Mouse (Mus musculus): ENCODE measurements at regions not wholly inside any gene's neighbourhood (a gene's known extent, or its start where the extent isn't known, plus 50 kb on each side); places are given as distances from the start of the nearest gene placed in this dataset.

DNA sequence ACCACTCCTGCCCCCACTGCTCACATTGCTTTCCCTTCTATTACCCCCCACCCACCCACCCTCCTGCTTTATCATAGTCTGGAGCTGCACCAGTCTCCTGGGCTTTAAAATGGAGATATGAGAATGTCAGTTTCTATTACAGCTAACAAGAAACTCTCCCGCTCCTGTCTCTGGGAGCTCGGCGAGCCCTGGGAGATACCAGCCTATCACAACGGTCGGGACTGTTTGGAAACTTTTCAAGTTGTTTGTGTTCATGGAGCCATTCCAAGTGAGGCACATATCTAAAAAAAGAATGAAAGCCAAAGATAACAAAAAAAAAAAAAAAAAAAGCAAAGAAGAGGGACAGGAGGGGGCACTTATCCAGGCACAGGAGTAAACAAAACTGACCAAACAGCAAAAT, 105.2 kb upstream of the Sox4 start:
- H3K4me2 ChIP-seq (ENCODE audit: low read depth): no peak overlapping the region
- H3K4me3 ChIP-seq: no peak overlapping the region
- no peaks in the 10 kb centered on the region for H3K27me3 ChIP-seq (ENCODE audit: control insufficient read depth, insufficient read depth, insufficient read length)
- no peaks in the 10 kb centered on the region for H3K79me2 ChIP-seq (ENCODE audit: control insufficient read depth, insufficient read depth)
- H3ac ChIP-seq (ENCODE audit: control insufficient read depth, insufficient read length): no peak overlapping the region
- H3K36me3 ChIP-seq (ENCODE audit: control insufficient read depth, insufficient read depth): no peaks in the 10 kb centered on the region
- TF ChIP-seq MAX (IDR thresholded peaks at IDR 0.05; ENCODE audit: low read depth): no peak
- no peak for TF ChIP-seq CEBPB (IDR thresholded peaks at IDR 0.05; ENCODE audit: insufficient read depth, poor library complexity, severe bottlenecking)
- TF ChIP-seq POLR2AphosphoS2 (IDR thresholded peaks at IDR 0.05; ENCODE audit: insufficient read length, low read depth): no peak
- no peak for TF ChIP-seq REST (IDR thresholded peaks at IDR 0.05; ENCODE audit: insufficient read depth, insufficient read length)
- TF ChIP-seq MYOD1 (IDR thresholded peaks at IDR 0.05; ENCODE audit: control insufficient read depth in 1 of 3, insufficient read length in 2 of 3, low read depth in 2 of 3): no peak
- TF ChIP-seq MYOG (IDR thresholded peaks at IDR 0.05; ENCODE audit: control insufficient read depth in 1 of 3, insufficient read depth in 1 of 3, insufficient read length in 2 of 3, low read depth in 2 of 3): no peak
- TF ChIP-seq POLR2A (IDR thresholded peaks at IDR 0.05; ENCODE audit: insufficient read length, low read depth): no peak
- no peak for TF ChIP-seq SRF (IDR thresholded peaks at IDR 0.05; ENCODE audit: control insufficient read depth, insufficient read length, low read depth)
- TF ChIP-seq TCF3 (IDR thresholded peaks at IDR 0.05; ENCODE audit: insufficient read length, low read depth): no peak
- no peak for TF ChIP-seq TCF12 (IDR thresholded peaks at IDR 0.05; ENCODE audit: insufficient read depth, poor library complexity, severe bottlenecking)
- TF ChIP-seq USF1 (IDR thresholded peaks at IDR 0.05; ENCODE audit: low read depth): no peak
- TF ChIP-seq E2F4 (IDR thresholded peaks at IDR 0.05; ENCODE audit: insufficient read depth): no peak

DNA sequence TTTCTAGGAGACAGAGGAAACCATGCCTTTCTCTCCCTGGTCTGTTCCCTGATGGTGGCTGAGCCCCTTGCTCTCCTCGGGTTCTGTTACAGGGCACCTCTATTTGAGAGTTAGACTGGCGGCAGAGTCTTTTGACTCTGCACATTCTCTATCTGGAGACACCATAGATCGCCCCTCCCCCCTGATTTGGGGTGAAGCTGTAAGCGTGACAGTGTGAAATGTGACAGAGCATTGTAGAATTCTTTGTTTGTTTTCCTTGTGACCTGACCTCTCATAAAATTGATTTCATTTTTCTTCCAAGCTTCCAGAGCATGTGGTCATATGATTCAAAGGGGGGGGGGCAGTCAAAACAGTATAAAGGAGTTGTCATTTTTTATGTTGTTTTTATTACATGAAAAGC, 96.2 kb upstream of the Sox4 start:
- H3K79me2 ChIP-seq (ENCODE audit: control insufficient read depth, insufficient read depth): no peaks in the 10 kb centered on the region
- no peaks in the 10 kb centered on the region for H3K36me3 ChIP-seq (ENCODE audit: control insufficient read depth, insufficient read depth)
- H3ac ChIP-seq (ENCODE audit: control insufficient read depth, insufficient read length): no peak overlapping the region
- no peaks in the 10 kb centered on the region for H3K27me3 ChIP-seq (ENCODE audit: control insufficient read depth, insufficient read depth, insufficient read length)
- H3K4me2 ChIP-seq (ENCODE audit: low read depth): no peak overlapping the region
- TF ChIP-seq USF1 (IDR thresholded peaks at IDR 0.05; ENCODE audit: low read depth) (no peak), TCF12 (IDR thresholded peaks at IDR 0.05; ENCODE audit: insufficient read depth, poor library complexity, severe bottlenecking) (no peak), MYOD1 (IDR thresholded peaks at IDR 0.05; ENCODE audit: control insufficient read depth in 1 of 3, insufficient read length in 2 of 3, low read depth in 2 of 3) (no peak), E2F4 (IDR thresholded peaks at IDR 0.05; ENCODE audit: insufficient read depth) (no peak), REST (IDR thresholded peaks at IDR 0.05; ENCODE audit: insufficient read depth, insufficient read length) (no peak), POLR2A (IDR thresholded peaks at IDR 0.05; ENCODE audit: insufficient read length, low read depth) (no peak), CEBPB (IDR thresholded peaks at IDR 0.05; ENCODE audit: insufficient read depth, poor library complexity, severe bottlenecking) (no peak), POLR2AphosphoS2 (IDR thresholded peaks at IDR 0.05; ENCODE audit: insufficient read length, low read depth) (no peak), TCF3 (IDR thresholded peaks at IDR 0.05; ENCODE audit: insufficient read length, low read depth) (no peak), MYOG (IDR thresholded peaks at IDR 0.05; ENCODE audit: control insufficient read depth in 1 of 3, insufficient read depth in 1 of 3, insufficient read length in 2 of 3, low read depth in 2 of 3) (no peak), SRF (IDR thresholded peaks at IDR 0.05; ENCODE audit: control insufficient read depth, insufficient read length, low read depth) (no peak), MAX (IDR thresholded peaks at IDR 0.05; ENCODE audit: low read depth) (no peak)
- H3K4me3 ChIP-seq: no peak overlapping the region

DNA sequence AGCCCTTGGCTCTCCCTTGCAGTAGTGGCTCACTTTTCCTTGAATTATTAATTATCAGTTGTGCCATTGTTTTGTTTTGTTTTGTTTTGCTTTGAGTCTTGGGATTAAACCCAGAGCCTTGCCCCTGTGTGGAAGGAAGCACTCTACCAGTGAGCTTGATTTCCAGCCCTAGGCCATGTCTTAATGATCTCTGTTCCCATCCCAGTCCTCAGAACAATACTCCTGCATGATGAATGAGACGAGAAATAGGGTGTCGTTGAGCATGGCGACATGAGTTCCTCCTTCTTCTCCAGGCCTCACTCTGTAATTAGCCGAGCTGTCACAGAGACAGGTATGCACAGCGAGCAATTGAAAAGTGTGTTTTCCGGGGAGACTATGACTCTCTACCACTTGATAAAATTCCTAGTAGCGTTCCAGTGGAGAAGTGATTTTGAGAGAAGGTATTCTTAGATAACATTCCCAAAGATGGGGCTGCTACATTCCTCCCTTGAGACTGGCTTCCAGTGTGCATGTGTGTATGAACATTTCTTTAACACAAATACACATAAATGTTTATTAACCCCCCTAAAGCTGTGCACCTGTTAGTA, 95.6 kb upstream of the Sox4 start:
- Histone ChIP-seq H3K4me3 (no peak overlapping the region), H3K4me2 (ENCODE audit: low read depth) (no peak overlapping the region), H3K36me3 (ENCODE audit: control insufficient read depth, insufficient read depth) (no peaks in the 10 kb centered on the region), H3K27me3 (ENCODE audit: control insufficient read depth, insufficient read depth, insufficient read length) (no peaks in the 10 kb centered on the region), H3K79me2 (ENCODE audit: control insufficient read depth, insufficient read depth) (no peaks in the 10 kb centered on the region), H3ac (ENCODE audit: control insufficient read depth, insufficient read length) (no peak overlapping the region)
- TF ChIP-seq TCF3 (IDR thresholded peaks at IDR 0.05; ENCODE audit: insufficient read length, low read depth) (no peak), TCF12 (IDR thresholded peaks at IDR 0.05; ENCODE audit: insufficient read depth, poor library complexity, severe bottlenecking) (no peak), SRF (IDR thresholded peaks at IDR 0.05; ENCODE audit: control insufficient read depth, insufficient read length, low read depth) (no peak), MAX (IDR thresholded peaks at IDR 0.05; ENCODE audit: low read depth) (no peak)

DNA sequence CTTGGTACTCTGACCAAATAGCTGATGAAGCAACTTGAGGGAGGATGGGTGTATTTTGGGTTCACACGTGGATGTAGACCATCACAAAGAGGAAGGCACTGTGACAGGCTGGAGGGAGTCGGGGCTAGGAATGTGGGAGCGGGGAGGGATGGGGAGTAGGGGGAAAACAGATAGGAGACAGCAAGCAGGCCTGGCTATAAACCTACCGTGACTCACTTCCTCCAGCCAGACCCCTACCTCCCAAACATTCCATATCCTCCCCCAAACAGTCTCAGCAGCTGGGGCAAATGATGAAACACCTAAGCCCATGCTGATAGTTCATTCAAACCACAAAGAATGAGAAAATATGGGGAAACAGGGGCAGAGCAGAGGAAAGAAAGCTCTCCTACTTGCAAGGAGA, 91.1 kb upstream of the Sox4 start:
- no peak overlapping the region for H3ac ChIP-seq (ENCODE audit: control insufficient read depth, insufficient read length)
- H3K36me3 ChIP-seq (ENCODE audit: control insufficient read depth, insufficient read depth): no peaks in the 10 kb centered on the region
- H3K4me3 ChIP-seq: no peak overlapping the region
- H3K79me2 ChIP-seq (ENCODE audit: control insufficient read depth, insufficient read depth): no peaks in the 10 kb centered on the region
- no peak for TF ChIP-seq TCF12 (IDR thresholded peaks at IDR 0.05; ENCODE audit: insufficient read depth, poor library complexity, severe bottlenecking)
- TF ChIP-seq MYOD1 (IDR thresholded peaks at IDR 0.05; ENCODE audit: control insufficient read depth in 1 of 3, insufficient read length in 2 of 3, low read depth in 2 of 3): no peak
- no peak for TF ChIP-seq POLR2A (IDR thresholded peaks at IDR 0.05; ENCODE audit: insufficient read length, low read depth)
- no peak for TF ChIP-seq USF1 (IDR thresholded peaks at IDR 0.05; ENCODE audit: low read depth)
- no peak for TF ChIP-seq MAX (IDR thresholded peaks at IDR 0.05; ENCODE audit: low read depth)
- no peak overlapping the region for H3K4me2 ChIP-seq (ENCODE audit: low read depth)
- no peaks in the 10 kb centered on the region for H3K27me3 ChIP-seq (ENCODE audit: control insufficient read depth, insufficient read depth, insufficient read length)

DNA sequence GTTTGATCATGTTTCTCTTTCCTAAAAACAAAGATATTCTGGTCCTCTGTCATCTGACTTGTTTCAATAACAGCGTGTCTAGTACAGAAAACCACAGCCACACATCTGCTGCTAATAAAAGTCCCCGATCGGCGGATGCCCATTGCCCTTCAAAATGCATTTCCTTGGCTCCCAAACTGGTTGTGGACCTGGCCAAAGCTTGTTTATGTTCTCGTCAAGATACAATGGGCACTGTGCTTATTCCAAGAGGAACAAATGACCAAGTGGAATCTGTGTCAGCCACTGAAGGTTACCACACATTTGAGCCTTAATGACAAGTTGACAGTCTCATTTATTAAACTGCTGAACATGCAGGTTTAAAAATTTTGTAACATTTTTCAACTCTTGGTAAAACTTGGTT, 86.8 kb upstream of the Sox4 start:
- Histone ChIP-seq H3K4me3 (no peak overlapping the region), H3K27me3 (ENCODE audit: control insufficient read depth, insufficient read depth, insufficient read length) (no peaks in the 10 kb centered on the region), H3K4me2 (ENCODE audit: low read depth) (no peak overlapping the region), H3K36me3 (ENCODE audit: control insufficient read depth, insufficient read depth) (no peaks in the 10 kb centered on the region), H3K79me2 (ENCODE audit: control insufficient read depth, insufficient read depth) (no peaks in the 10 kb centered on the region), H3ac (ENCODE audit: control insufficient read depth, insufficient read length) (no peak overlapping the region)
- TF ChIP-seq USF1 (IDR thresholded peaks at IDR 0.05; ENCODE audit: low read depth): no peak
- no peak for TF ChIP-seq REST (IDR thresholded peaks at IDR 0.05; ENCODE audit: insufficient read depth, insufficient read length)
- TF ChIP-seq E2F4 (IDR thresholded peaks at IDR 0.05; ENCODE audit: insufficient read depth): no peak
- no peak for TF ChIP-seq SRF (IDR thresholded peaks at IDR 0.05; ENCODE audit: control insufficient read depth, insufficient read length, low read depth)
- TF ChIP-seq MYOD1 (IDR thresholded peaks at IDR 0.05; ENCODE audit: control insufficient read depth in 1 of 3, insufficient read length in 2 of 3, low read depth in 2 of 3): no peak
- TF ChIP-seq POLR2AphosphoS2 (IDR thresholded peaks at IDR 0.05; ENCODE audit: insufficient read length, low read depth): no peak
- TF ChIP-seq MYOG (IDR thresholded peaks at IDR 0.05; ENCODE audit: control insufficient read depth in 1 of 3, insufficient read depth in 1 of 3, insufficient read length in 2 of 3, low read depth in 2 of 3): no peak
- no peak for TF ChIP-seq POLR2A (IDR thresholded peaks at IDR 0.05; ENCODE audit: insufficient read length, low read depth)
- TF ChIP-seq TCF3 (IDR thresholded peaks at IDR 0.05; ENCODE audit: insufficient read length, low read depth): no peak
- no peak for TF ChIP-seq MAX (IDR thresholded peaks at IDR 0.05; ENCODE audit: low read depth)
- no peak for TF ChIP-seq CEBPB (IDR thresholded peaks at IDR 0.05; ENCODE audit: insufficient read depth, poor library complexity, severe bottlenecking)
- TF ChIP-seq TCF12 (IDR thresholded peaks at IDR 0.05; ENCODE audit: insufficient read depth, poor library complexity, severe bottlenecking): no peak
